Mouse (Mus musculus) liver, postnatal 0 days (tissue): ENCODE measurements at regions not wholly inside any gene's neighbourhood (a gene's known extent, or its start where the extent isn't known, plus 50 kb on each side); places are given as distances from the start of the nearest gene placed in this dataset.

Experiments
- CTCF ChIP-seq: sonication (generic); IDR thresholded peaks from 2 replicates; pipeline ENCODE4 v1.5.1; 2016; ENCODE audit warnings: antibody characterized with exemption, low read depth
- EP300 ChIP-seq: IDR thresholded peaks from 2 replicates; pipeline ENCODE4 v1.6.1; 2016; ENCODE audit warnings: antibody characterized with exemption, low read depth, mild to moderate bottlenecking

DNA sequence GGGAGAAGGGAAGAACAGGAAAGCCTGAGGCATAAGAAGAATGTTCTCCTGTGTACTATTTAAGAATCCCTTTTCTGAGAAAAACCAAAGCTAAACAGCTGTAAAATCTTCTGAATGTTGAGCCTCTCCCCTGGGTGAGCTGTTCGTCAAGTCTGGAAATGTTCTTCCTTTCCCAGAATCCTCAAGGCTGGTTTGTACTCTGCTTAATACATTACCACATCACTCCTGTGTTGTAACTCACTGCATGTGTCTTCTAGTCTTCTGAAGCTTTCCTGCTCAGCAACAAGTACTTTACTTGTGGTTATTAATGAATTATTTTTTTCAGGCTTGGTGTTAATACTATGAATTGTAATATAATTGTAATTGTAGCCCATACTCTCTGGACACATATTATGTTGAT lies 65.4 kb upstream of the Ghr start:
- TF ChIP-seq CTCF (no peak), EP300 (no peak)
